Mouse (Mus musculus) hindbrain, embryonic 16.5 days (tissue): ENCODE measurements at regions not wholly inside any gene's neighbourhood (a gene's known extent, or its start where the extent isn't known, plus 50 kb on each side); places are given as distances from the start of the nearest gene placed in this dataset.
"Not testable (repeated sequence)": the region's sequence is repeated elsewhere in the genome, so short reads cannot be mapped to it uniquely, and the experiment has no call there.

Experiments used
- ATAC-seq: fragments of 200-750 bp; cut with Nextera tagmentation; 2 replicates; pipeline ENCODE4 v1.8.0; 2017; ENCODE audit warnings: moderate TSS enrichment, moderate library complexity
- H3K27ac ChIP-seq: fragments of 300-500 bp; sonication (generic); 2 replicates; pipeline ENCODE4 v1.5.1; 2014; ENCODE audit warnings: low read depth, mild to moderate bottlenecking, control low read depth, low read length, moderate library complexity
- H3K27me3 ChIP-seq: fragments of 300-500 bp; sonication (generic); replicated peaks from 2 replicates; pipeline ENCODE4 v1.6.1; 2014; ENCODE audit warnings: low read length; ENCODE audit not compliant: control insufficient read depth, insufficient read depth
- H3K36me3 ChIP-seq: fragments of 300-500 bp; sonication (generic); 2 replicates; pipeline ENCODE4 v1.6.1; 2014; ENCODE audit warnings: mild to moderate bottlenecking, low read length, moderate library complexity, mixed read lengths; ENCODE audit not compliant: control insufficient read depth, insufficient read depth
- H3K4me1 ChIP-seq: fragments of 300-500 bp; sonication (generic); 2 replicates; pipeline ENCODE4 v1.6.1; 2014; ENCODE audit warnings: low read depth, low read length; ENCODE audit not compliant: control insufficient read depth, insufficient read depth
- H3K4me2 ChIP-seq: fragments of 300-500 bp; sonication (generic); 2 replicates; pipeline ENCODE4 v1.6.1; 2014; ENCODE audit warnings: mild to moderate bottlenecking, low read length, control low read depth, moderate library complexity
- H3K4me3 ChIP-seq: fragments of 300-500 bp; sonication (generic); 2 replicates; pipeline ENCODE4 v1.5.1; 2014; ENCODE audit warnings: mild to moderate bottlenecking, low read length, control low read depth, moderate library complexity
- H3K9ac ChIP-seq: fragments of 300-500 bp; sonication (generic); 2 replicates; pipeline ENCODE4 v1.6.1; 2014; ENCODE audit warnings: low read depth, mild to moderate bottlenecking, control low read depth, low read length, moderate library complexity
- H3K9me3 ChIP-seq: fragments of 300-500 bp; sonication (generic); 2 replicates; pipeline ENCODE4 v1.6.1; 2014; ENCODE audit warnings: mild to moderate bottlenecking, low read length, moderate library complexity; ENCODE audit not compliant: control insufficient read depth
- WGBS: fragments of 180-500 bp; shearing (Covaris S2); extraction: QIAGEN DNeasy Blood & Tissue Kit; methylation state at CpG from one replicate; pipeline ENCODE4 v1.1.7; 2014; 5-methylcytosine and 5-hydroxymethylcytosine counted together

DNA sequence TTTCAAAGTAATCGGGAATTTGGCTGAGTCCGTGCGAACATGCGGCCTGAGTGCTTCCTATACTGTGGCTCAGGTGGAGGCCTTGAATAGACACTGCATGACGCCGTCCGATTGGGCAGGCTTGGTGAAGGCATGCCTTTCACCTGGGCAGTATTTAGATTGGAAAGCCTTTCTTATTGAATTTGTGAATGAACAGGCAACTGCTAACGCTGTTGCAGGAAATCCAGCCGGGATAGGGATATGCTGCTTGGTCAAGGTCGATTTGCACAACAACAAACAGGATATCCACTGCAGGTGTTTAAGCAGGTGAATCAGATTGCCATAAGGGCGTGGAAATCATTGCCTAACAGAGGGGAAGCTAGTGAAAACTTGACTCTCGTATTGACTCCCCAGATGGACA lies 183.7 kb upstream of the Ccdc54 start:
- H3K9me3 ChIP-seq, H3K4me2 ChIP-seq, ATAC-seq, H3K4me3 ChIP-seq, H3K4me1 ChIP-seq, H3K9ac ChIP-seq, H3K27me3 ChIP-seq, H3K36me3 ChIP-seq, H3K27ac ChIP-seq: not testable (repeated sequence)
- WGBS = 96% methylated on average over 11 of the region's 12 CpGs

- WGBS = 77% methylated on average over 11 of the region's 11 CpGs
- Histone ChIP-seq H3K27me3 (no peaks in the 10 kb centered on the region), H3K4me1 (no peaks in the 10 kb centered on the region), H3K9me3 (no peaks in the 10 kb centered on the region), H3K27ac (no peak overlapping the region), H3K4me2 (no peak overlapping the region), H3K36me3 (no peaks in the 10 kb centered on the region), H3K9ac (no peak overlapping the region), H3K4me3 (no peak overlapping the region)
- peak; percentile 68 for ATAC-seq
Measured at GRCm38 (mm10) chr16:50766055-50766770, 175.3 kb upstream of the Ccdc54 start.

GRCm38 (mm10) chr16:50762096-50762495 lies 171.1 kb upstream of the Ccdc54 start:
- 88% methylated on average over 3 of the region's 3 CpGs for WGBS
- no peak overlapping the region for H3K4me2 ChIP-seq
- H3K36me3 ChIP-seq = no peaks in the 10 kb centered on the region
- no peak overlapping the region for H3K4me3 ChIP-seq
- ATAC-seq = no peak
- no peaks in the 10 kb centered on the region for H3K27me3 ChIP-seq
- H3K4me1 ChIP-seq = no peaks in the 10 kb centered on the region
- H3K9ac ChIP-seq = no peak overlapping the region
- no peaks in the 10 kb centered on the region for H3K9me3 ChIP-seq
- no peak overlapping the region for H3K27ac ChIP-seq

DNA sequence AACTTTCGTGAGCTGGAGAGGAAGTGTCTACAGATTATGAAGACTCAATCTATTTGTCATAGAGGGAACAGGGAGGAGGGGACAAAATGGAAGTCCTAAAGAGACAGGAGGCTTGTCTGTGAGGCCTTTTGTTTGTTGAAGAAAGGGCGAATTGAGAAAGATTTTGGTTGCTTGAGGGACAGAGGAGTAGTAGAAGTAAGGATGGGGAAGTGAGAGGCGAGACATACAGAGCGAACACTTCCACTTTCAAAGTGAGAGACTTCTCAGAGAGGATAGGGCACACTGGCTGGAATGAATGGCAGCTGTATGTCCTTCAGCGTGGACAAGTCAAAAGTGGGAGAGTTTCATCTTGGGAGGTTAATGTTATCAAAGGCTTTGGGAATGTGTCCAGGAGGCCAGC lies 169.0 kb upstream of the Ccdc54 start:
- no peak for ATAC-seq

DNA sequence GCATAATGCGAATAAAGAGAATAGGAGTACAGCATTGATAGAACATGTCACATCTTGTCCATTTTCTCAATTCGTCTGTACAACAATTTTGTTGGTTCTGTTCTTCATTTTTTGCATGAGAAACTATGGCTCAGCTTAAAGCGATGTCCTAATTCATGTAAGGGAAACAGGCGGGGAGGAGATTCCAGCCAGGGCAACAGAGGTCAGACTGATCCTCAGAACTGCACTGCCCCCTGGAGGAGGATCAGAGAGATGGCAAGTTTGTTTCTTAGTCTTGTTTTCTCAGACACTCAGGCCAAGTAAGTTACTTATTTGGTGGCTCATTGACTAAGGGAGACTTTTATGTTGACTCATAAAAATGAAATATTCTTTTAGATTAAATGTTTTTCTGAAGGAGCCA lies 165.7 kb upstream of the Ccdc54 start:
- Histone ChIP-seq H3K27ac (no peak overlapping the region), H3K9ac (no peak overlapping the region), H3K4me1 (no peaks in the 10 kb centered on the region), H3K27me3 (no peaks in the 10 kb centered on the region), H3K36me3 (no peaks in the 10 kb centered on the region), H3K9me3 (no peaks in the 10 kb centered on the region), H3K4me2 (no peak overlapping the region), H3K4me3 (no peak overlapping the region)
- 51% methylated on average over 4 of the region's 4 CpGs for WGBS
- ATAC-seq = no peak

More for the DNA sequence above, 169.0 kb upstream of the Ccdc54 start:
- Histone ChIP-seq H3K27me3 (no peaks in the 10 kb centered on the region), H3K4me3 (no peak overlapping the region), H3K9ac (no peak overlapping the region), H3K4me2 (no peak overlapping the region), H3K4me1 (no peaks in the 10 kb centered on the region), H3K9me3 (no peaks in the 10 kb centered on the region), H3K36me3 (no peaks in the 10 kb centered on the region), H3K27ac (no peak overlapping the region)
- 72% methylated on average over 5 of the region's 5 CpGs for WGBS

DNA sequence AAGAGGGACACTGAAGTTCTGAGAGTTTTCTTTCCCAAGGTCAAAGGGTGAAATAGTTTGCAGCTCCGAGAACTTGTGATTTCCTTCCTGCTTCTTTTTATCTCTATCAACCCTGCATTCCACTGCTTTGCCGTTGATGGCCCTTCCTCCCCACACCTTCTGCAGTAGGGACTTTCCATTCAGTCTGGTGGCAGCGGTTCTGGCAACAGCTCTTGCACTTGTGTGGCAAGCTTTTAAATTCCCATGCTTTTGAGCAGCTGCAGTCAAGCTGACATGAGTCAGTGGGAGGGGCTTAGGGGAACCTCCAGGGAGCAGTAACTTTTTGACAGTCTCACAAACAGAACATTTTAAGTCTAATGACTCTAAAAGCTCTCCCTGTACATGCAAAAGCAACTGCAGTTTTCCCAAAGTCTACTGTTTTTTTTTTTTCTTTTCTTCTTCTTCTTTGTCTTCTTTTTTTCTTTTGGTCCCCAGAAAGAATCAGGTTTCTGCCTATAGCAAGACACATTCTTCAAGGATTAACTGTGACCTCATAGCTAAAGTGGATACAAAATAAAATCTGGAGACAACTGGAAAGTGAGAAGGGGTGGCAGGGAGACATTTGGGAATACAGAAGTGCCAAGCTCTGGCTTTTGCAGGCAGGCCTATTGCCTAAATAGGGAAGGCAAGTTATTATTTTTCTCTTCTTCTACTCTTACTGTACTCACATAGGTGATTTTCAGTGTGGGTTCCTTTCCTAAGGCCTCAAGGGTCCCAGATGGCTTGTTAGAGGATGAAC lies 162.8 kb upstream of the Ccdc54 start:
- H3K27ac ChIP-seq = no peak overlapping the region
- no peaks in the 10 kb centered on the region for H3K27me3 ChIP-seq
- 23% methylated on average over 3 of the region's 3 CpGs for WGBS
- H3K36me3 ChIP-seq = no peaks in the 10 kb centered on the region
- no peak overlapping the region for H3K4me3 ChIP-seq
- H3K4me1 ChIP-seq = no peaks in the 10 kb centered on the region
- ATAC-seq = no peak
- H3K4me2 ChIP-seq = no peak overlapping the region
- no peaks in the 10 kb centered on the region for H3K9me3 ChIP-seq
- no peak overlapping the region for H3K9ac ChIP-seq

DNA sequence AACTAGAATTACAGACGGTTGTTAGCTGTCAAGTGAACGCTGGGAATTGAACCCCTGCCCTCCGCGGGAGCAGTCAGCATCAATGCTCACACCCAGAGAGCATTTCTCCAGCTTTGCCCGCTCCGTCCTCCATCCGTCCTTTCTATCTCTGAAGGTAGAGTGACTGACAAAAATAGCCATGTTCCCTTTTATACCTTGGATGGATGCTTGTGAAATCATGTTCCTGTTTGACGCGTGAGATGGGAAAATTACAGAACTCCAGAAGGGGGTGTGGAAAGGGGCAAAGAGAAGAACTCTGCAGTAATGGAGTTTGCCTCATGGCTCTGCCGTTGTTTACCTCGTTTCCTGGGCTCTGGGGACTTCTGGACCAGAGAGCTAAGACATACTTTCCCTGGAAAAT lies 162.1 kb upstream of the Ccdc54 start:
- H3K4me1 ChIP-seq = no peaks in the 10 kb centered on the region
- WGBS = 86% methylated on average over 11 of the region's 11 CpGs
- H3K36me3 ChIP-seq = no peaks in the 10 kb centered on the region
- no peak overlapping the region for H3K4me3 ChIP-seq
- no peak overlapping the region for H3K4me2 ChIP-seq
- H3K27ac ChIP-seq = no peak overlapping the region
- no peaks in the 10 kb centered on the region for H3K27me3 ChIP-seq
- no peak for ATAC-seq
- H3K9ac ChIP-seq = no peak overlapping the region
- no peaks in the 10 kb centered on the region for H3K9me3 ChIP-seq

- no peak for ATAC-seq
- H3K27me3 ChIP-seq = no peaks in the 10 kb centered on the region
- H3K36me3 ChIP-seq = no peaks in the 10 kb centered on the region
- whole genome bisulfite sequencing = 83% methylated on average over 10 of the region's 10 CpGs
- H3K9ac ChIP-seq = no peak overlapping the region
- H3K4me2 ChIP-seq = no peak overlapping the region
- H3K27ac ChIP-seq = no peak overlapping the region
- H3K4me1 ChIP-seq = no peaks in the 10 kb centered on the region
- no peaks in the 10 kb centered on the region for H3K9me3 ChIP-seq
- no peak overlapping the region for H3K4me3 ChIP-seq
Measured at GRCm38 (mm10) chr16:50752277-50752600, 161.3 kb upstream of the Ccdc54 start.

DNA sequence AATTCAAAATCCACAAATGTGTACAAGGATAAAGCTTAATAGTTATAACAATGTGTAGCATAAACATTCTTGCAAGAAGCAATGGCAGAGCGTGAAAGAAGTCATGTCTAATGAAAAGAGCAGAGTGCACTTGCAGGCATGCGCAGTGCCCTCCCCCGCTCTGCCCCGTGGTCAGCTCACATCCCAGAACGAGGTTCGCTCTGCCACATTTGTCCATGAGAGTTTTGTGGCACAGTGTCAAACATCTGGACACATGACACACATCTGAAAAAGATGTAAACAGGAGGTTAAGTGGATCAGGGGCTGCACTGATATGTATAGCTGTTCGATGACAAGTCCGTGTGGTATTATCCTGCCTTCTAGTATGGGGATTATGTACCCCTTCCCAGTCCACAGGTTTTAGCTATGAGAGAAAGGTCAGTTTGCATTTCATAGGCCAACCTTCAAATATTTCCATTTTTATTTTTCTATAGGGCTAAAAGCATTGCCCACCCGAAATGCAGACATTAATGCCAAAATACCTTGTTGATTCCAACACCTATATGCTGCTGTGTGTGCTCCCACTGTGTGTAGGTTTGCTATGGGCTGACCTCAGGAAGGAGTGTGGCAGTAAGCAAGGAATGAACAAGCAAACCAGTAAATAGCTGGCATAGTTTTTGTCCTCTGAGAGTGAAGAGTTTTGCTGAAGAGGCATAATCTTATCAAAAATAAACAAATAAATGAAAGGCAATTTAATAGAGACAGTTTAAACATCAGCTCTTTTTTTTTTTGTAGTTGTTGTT lies 160.7 kb upstream of the Ccdc54 start:
- Histone ChIP-seq H3K27me3 (no peaks in the 10 kb centered on the region), H3K36me3 (no peaks in the 10 kb centered on the region), H3K4me3 (no peak overlapping the region), H3K9me3 (no peaks in the 10 kb centered on the region), H3K9ac (no peak overlapping the region), H3K4me1 (no peaks in the 10 kb centered on the region), H3K4me2 (no peak overlapping the region), H3K27ac (no peak overlapping the region)
- ATAC-seq = no peak
- 83% methylated on average over 9 of the region's 9 CpGs for WGBS
